Mouse (Mus musculus): ENCODE results near the gene Morn3.

Gene Morn3

DNA sequence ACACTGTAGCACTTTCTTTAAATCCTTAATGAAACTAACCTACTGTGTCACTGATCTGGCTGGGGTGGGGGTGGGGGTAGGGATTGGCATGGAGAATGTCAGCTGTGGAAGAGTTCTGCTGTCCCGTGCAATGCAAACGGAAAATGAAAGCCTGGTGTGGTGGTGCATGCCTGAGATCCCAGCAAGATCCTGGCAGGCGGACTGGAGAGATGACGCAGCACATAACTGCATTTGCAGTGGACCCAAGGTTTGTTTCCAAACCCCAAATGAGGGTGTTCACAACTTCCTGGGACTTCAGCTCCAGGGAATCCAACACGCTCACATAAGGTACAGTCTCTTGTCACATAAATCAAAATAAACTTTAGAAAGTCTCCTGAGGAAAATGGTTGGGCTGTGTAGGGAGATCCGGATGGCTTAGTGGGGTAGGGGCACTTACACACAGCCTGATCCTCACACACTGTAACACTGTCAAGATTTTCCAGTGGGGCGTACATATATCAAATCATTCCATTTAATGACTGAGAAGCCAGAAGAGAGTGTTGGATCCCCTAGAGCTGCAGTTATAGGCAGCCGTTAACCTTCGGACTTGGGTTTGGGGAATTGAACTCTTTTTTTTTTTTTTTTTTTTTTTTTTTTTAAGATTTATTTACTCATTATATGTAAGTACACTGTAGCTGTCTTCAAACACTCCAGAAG is 14.0 kb upstream of the Morn3 start:
- no peak for DNase-seq (ENCODE audit: low read depth, low spot score)

DNA sequence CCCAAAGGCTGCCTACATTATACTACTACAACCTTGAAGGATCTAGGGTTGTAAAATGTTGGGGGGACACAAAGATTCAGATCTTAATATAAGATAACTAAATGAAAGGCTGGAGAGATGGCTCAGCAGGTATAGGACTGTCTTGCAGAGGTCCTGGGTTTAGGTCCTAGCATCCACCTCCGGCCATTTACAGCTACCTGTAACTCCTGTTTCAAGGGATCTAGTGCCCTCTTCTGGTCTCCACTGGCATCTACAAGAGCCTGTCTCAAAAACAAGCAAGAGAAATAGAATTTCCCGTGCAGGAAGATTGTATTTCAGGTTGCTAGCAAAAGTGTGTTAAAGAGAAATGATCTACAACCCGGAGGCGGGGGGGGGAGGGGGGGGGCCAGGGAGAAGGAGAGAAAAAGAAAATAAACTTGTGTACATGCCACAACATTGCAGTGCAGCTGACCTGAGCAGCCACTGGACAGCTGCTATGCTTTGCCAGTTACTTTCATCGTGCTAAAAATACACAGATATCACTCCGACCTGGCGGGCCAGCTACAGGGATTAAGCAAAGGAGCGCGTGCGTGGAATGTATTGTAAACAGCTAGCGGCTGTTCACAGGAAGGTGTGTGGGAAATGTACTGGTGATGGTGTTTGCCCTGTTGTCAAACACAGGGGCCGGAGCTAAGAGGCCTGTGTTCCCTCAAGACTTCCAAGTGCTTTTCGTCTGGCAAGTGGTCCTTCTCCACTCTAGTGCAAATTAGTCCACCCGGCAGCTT is 13.1 kb upstream of the Morn3 start:
- peak; percentile 86 for DNase-seq (ENCODE audit: low read depth, low spot score)

DNA sequence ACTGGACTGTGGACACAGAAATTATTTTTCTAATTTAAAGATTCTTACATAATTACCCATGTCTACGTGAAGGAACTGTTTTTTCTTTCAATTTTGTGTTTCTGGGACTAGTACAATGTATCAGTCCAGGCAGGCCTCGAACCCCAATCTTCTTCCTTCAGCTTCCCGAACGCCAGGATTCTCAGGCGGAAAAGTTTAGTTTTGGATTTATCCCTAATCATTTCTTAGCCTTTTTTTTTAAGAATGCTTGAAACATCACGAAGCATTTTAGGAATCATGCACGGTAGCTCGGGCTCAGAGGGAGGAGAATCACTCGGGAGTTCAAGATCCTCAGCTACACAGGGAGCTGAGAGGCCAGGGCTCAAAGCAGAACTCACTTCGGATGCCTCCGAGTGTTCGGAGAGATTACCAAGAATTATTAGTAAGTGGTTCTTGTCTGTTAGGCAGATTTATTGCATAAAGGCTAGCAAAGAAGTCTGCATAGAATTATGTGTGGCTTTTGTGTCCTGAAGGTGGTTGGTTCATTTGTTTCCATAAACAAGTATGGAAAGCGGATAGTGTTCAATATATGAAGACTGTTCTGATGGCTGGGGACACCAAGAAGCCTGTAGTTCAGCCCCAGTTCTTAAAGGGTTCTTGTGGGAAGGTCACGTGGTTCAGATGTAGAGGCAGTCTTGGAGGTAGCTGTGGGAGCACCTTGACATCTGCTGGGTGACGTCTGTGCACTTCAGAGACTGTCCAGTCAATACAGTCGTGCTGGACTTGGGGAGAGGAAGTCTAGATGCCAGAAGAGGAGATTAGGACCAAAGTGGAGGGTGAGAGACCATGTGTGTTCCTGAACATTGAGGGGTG is 11.7 kb upstream of the Morn3 start:
- DNase-seq (ENCODE audit: low read depth, low spot score): no peak

DNA sequence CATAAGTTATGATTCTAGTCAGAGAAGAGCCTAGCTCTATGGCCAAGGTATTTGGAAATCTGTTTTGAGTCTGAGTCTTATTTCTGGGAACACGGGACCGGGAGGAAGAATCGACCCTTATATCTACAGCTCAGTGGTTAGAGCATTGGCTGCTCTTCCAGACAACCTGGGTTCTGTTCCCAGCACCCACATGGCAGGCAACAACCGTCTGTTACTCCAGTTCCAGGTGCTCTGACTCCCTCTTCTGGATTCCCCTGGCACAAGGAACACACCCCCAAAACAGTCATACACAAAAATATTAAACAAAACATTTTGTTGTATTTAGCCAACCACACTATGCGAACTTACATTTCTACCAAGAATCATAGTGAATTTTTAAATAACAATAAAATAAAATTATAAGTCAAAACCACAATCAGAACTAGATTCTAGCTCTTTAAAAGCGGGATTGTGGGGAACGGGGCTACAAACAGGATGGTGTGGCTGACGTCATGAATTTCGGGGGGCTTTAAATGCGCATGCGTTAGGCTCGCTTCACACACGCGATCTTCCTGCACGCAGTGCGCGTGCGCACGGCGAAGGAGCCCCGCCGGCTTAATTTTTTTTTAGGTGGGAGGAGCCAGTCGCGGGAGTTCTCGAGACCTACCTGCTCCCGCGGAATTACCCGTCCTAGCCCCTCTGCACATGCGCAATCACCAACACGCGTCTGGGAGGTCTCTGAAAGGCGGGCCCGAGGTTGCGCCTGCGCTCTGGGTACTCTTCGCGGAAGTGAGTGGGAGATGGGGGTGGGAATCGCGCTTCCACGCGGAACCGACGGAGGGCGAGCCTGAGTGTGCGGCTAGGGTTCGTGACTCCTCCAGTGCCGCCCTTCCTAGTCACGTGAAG is 10.8 kb upstream of the Morn3 start:
- DNase-seq (ENCODE audit: low read depth, low spot score): peak; percentile 100

DNA sequence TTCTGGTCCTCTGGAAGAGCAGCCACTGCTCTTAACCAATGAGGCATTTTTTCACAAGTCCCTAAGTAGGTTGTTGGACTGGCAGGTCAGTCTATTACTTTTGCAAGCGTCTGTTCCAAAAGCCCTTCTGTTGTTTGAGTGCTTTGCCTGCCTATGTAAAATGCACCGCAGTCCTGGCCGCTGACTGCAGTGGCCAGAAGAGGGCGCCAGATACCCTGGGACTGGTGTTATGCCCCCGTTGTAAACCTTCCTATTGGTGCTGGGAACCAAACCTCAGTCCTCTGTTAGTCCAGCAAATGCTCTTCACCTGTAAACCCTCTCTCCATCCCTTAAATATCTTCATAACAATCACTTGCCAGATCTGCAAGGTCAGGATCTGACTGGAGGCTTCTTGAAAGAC is 4.9 kb upstream of the Morn3 start:
- peak; percentile 71 for DNase-seq (ENCODE audit: low read depth, low spot score)

DNA sequence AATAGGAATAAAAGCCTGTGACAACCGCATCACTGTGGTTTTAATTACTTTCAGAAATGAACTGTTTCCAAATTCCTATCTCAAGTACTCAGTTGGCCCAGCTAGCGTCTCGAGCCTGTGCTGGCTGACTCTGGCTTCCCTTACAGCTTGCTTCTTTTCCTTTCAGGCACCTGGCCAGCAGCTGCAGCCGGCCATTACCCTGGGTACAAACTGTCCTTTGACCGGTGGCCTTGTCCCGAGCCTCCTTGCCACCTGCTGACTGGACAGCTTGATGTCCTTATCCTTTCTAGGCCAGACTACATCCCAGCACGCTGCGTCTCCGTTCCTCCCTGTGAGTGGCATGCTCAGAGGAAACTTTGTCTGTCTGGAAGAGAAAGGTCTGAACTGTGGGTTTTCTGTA is 4.1 kb upstream of the Morn3 start:
- DNase-seq (ENCODE audit: low read depth, low spot score): no peak

DNA sequence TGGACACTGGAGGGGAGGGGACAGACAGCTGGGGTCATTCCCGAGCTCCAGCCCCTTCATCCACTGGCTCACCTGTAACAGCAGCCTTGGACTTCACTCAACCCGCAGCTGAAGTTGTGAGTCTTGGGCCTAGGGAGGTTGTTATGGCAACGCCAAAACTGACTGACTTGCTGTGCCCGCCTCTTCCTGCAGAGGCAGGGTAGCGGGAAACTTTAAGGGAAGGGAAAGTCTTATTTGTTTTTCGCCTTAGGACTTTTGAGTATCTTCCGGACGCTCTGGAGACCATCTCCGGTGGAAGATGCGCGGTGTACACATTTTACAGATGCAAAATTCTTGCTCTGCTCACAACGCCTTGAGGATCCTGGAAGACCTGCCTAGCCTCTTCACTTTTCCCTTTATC is 2.5 kb upstream of the Morn3 start:
- peak; percentile 93 for DNase-seq (ENCODE audit: low read depth, low spot score)

DNA sequence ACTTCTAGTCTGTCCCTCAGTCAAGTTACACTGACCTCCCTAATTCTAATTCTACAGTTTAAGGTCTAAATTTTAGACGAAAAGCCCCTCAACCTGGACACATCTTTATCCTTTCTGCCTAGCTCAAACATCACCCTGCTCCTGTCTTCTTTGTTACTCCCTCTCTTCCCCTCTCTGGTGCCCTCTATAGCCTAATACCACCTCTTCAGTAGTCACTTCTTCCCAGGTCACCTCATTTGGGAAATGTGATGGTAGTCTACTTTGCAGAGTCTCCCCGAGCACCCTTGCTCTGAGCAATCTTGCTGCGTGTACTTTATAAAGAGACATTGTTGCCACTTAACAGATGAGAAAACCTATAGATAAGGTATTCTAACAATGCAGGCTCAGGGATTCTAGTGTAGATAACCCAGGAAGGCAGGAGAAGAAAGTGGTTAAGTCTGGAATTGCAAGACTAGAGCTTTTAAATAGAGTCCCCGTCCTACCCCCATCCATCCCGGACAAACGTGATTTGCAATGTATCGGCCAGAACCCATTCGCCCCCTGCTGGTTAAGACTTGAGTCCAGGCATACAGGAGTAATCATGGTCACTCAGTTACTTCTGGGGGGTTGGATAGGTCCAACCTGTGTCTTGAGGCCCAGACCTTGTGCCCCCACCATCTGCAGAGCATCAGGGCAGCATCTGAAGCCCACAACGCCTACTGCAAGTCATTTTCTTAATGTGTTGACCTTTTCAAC is 1.1 kb downstream of the Morn3 start:
- peak; percentile 89 for DNase-seq (ENCODE audit: low read depth, low spot score)

DNA sequence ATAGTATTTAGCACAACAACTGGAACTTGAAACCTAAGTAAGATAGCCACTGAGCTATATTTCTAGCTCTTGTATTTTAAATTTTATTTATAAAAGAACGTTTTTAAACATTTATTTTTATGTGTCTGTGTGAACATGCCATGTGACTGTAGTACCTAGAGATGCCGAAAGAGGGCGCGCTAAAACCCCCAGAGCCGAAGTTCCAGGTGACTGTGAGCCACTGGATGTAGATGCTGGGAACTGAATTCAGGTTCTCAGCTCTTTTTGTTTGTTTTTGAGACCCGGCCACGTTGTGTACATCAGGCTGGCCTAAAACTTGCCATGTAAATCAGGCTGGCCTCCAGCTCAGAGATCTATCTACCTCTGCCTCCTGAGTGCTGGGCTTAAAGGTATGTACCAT is 3.0 kb downstream of the Morn3 start:
- peak; percentile 72 for DNase-seq (ENCODE audit: low read depth, low spot score)

DNA sequence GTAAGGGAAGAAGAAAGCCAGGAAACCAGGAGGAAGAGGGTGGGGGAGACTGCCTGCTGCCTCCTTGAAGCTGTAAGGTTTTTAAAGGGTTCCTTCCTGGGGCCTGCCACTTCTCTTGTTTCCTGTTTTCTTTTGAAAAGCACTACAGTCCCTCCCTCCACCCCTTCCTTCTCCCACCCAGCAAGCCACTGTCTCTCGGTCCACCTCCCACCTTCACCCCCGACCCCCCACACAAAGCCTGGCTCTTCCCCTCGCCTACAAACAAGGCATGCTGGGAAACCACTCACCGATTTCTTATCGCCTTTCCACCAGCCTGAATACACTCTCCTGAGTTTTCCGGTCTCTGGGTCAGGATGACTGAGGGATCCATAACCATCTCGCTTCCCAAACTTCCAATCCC is 6.0 kb downstream of the Morn3 start:
- DNase-seq (ENCODE audit: low read depth, low spot score): peak; percentile 75

DNA sequence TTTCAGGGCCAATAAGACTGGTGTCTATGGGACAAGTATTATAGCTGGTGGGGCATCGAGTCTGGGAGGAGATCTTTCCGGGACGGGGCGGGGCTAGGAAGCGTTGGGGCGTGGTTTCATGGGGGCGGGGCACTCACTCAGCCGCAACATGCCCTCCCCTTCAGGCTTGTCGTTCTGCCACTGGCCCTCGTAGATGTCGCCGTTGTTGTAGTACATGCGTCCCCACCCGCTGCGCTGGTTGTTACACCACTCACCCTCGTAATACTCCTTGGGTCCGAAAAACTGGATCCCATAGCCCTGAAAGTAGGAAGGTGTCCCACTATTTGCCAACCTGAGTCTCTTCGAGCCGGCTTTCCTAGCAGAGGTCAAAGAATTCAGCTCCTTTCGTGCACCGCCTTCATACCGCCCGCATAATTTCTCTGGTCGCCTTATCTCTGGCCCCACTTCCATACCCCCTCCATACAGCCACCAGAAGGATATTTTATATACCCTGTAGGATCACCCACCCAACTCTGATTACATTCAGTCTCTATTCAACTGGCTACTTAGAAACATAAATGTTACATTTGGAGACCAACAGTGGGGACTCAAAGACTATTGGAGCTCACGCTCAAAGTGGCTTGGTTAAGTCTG is 7.6 kb downstream of the Morn3 start:
- DNase-seq (ENCODE audit: low read depth, low spot score): peak; percentile 92

DNA sequence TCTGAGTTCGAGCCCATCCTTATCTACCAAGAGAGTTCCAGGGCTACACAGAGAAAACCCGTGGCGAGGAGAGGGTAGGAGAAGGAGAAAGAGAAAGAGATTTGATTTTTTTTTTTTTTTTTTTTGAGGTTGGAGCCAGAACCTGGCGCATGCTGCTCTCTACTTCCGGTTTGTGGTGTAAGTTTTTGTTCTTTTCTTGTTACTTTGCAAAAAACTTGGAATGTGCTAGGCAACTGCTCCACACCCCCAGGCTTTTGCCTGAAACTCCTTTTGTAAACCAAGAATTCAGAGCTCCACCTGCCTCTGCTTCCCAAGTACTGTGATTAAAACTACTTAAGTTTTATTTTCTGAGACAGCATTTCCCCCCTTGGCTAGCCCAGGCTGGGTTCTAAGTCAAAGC is 8.7 kb downstream of the Morn3 start:
- peak; percentile 83 for DNase-seq (ENCODE audit: low read depth, low spot score)

DNA sequence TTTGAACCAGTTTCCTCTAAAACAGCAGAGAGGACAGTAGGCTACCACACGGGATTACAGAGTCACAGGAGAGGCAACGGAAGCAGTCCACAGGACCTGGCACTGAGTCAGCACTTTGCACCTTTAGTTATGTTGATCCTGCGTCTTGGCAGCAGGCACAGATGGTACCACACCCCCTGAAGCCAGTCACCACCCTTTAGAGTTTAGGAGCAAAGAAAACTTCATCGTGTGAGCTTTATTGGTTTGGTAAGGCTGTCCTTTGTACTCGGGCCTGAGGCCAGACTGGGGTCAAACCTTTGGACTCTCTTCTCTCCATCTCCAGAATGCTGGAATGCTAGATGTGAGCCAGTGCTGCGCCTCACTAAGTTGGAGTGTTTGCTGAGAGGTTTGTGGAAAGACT is 11.3 kb downstream of the Morn3 start:
- DNase-seq (ENCODE audit: low read depth, low spot score): peak; percentile 90

DNA sequence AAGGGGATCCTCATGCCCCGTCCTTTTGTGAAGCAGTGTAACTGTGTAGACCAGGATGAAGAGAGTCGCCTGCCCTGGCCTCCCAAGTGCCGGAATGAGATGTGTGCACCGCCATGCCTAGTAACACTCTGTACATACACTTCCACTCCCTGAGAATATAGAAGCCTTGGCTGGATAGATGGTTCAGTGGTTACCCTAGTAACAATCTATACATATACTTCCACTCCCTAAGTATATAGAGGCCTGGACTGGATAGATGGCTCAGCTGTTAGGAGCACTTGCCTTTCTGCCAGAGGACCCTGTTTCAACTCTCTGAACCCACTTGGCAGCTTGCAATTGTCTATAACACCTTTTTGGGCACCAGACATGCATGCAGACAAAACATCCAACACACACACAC is 11.7 kb downstream of the Morn3 start:
- DNase-seq (ENCODE audit: low read depth, low spot score): no peak

DNA sequence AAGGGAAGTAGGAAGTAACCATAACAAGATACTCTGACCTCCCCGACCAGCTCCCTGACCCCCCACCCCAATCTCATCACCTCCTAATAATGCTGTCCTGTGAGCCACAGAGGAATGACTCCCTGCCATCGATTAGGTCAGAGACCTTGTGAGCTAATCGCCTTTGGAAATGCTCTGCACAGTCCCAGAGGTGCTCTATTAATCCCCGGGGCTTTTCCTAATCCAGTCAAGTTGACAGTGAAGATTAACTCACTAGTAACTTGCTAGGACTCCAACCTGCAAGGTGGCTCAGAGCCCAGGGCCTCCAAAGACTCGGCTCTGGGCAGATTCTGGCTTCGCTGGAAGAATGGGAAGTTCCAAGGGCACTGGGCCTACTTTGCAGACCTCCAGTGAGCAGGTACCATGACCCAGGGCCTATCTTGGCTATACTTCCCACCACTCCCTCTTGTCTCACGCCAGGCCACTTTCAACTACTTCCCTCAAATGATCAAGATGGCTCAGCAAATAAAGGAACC is 13.1 kb downstream of the Morn3 start:
- DNase-seq (ENCODE audit: low read depth, low spot score): no peak

DNA sequence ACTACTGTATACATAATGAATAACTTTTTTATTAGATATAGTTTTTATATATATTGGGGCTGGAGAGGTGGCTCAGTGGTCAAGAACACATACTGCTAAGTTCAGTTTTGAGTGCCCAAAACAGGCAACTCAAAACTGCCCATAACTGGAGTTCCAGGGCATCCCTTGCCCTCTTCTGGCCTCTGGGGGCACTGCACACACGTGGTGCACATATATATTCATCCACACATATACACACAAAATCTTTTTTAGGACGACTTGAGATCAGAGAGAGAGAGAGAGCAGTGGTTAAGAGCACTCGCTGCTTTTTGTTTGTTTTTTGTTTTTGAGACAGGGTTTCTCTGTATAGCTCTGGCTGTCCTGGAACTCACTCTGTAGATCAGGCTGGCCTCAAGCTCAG is 15.5 kb downstream of the Morn3 start:
- DNase-seq (ENCODE audit: low read depth, low spot score): peak; percentile 51

DNA sequence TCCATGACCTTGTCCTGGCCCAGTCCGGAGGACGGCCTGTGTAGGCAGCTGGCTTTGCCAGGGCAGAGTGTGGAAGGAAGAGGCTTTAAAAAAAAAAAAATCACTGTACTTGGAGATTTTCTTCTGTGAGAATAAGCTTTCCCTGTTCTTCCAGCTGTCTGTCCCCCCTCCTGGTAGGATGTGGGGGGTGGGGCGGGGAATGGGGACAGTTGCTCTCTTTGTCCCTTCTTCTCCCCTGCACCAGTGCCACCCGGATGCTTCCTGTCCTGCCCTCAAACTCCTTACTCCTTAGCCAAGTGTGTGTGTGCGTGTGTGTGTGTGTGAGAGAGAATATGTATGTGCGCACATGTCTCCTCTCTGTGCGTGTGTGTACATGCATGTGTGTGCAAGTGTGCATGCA is 17.1 kb downstream of the Morn3 start:
- DNase-seq (ENCODE audit: low read depth, low spot score): no peak

DNA sequence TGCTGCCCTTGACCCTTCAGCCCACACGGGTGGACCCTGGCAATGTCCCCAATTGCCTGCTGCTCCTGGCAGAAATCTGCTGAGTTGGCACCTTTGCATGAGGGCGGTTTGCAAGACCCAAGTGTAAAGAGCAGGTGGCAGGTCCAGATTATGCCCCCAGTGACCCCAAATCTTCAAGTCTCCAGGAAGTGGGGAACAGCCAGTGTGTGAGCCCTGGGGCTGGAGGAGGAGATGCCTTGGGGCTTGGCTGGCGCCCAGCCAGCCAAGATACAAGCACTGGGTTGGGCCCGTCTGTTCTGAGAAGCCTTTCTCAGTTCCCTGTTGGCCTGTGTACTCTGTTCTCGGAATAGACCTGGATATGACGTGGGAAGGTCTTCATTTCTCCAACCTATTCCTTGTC is 19.4 kb downstream of the Morn3 start:
- DNase-seq (ENCODE audit: low read depth, low spot score): no peak

DNA sequence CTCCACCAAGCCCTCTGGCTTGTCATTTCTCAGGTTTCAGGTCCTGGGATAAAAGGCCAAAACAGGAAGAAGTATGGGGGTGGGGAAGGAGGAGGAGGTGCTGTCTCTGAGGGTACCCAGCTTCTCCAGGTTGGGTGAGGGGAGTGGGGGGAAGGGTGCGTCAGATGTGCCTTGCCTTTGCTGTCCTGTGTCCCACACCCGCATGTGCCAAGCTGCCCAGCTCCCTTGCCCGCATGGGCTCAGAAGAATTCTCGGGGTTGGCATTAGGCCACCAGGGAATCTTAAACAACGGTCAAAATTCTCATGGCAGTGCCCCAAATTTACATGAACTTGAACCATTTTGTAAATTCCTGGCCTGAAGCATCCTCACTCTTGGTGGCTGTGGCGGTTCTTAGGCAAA is 20.4 kb downstream of the Morn3 start:
- no peak for DNase-seq (ENCODE audit: low read depth, low spot score)

DNA sequence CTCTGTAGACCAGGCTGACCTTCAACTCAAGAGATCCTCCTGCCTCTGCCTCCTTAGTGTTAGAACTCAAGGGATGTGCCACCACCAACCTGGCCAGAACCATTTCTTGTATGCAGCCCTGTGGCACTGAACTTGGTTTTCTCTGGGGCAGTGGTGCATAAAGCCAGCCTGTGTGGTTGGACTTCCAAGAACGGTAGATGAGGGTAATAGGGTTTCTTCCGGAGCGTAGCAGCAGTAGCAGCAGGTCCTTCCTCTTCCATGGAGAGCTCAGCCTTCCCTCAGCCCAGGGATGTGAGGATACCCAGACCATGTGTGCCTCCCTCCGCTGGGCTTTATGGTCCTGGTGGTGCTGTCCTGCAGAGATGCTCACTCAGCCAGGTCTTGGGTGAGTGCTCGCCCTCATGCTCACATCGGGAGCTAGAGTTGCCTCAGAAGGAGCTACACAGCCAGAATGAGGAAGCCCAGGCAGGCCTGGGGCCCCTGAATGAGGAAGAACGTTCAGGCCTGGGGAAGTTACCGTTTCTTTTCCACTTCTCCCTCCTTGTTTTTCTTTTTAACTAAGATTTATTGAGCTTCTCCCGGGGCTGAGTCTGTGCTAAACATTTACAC is 21.7 kb downstream of the Morn3 start:
- DNase-seq (ENCODE audit: low read depth, low spot score): no peak
